Mouse (Mus musculus) limb, embryonic 11.5 days (tissue): ENCODE measurements at regions not wholly inside any gene's neighbourhood (a gene's known extent, or its start where the extent isn't known, plus 50 kb on each side); places are given as distances from the start of the nearest gene placed in this dataset.

Experiments
- ATAC-seq: fragments of 200-750 bp; cut with Nextera tagmentation; 2 replicates; pipeline ENCODE4 v1.8.0; 2017; ENCODE audit warnings: low read depth; ENCODE audit not compliant: insufficient number of reproducible peaks, low FRiP score, low TSS enrichment
- DNase-seq: peaks from one replicate; pipeline ENCODE4 v3.0.0-alpha.2; 2015; ENCODE audit warnings: low spot score
- H3K27ac ChIP-seq: fragments of 300-500 bp; sonication (generic); replicated peaks from 2 replicates; pipeline ENCODE4 v1.5.1; 2014; ENCODE audit warnings: low read depth, mild to moderate bottlenecking, low read length
- H3K27me3 ChIP-seq: fragments of 300-500 bp; sonication (generic); 2 replicates; pipeline ENCODE4 v1.6.1; 2014; ENCODE audit warnings: mild to moderate bottlenecking, low read length, mixed read lengths; ENCODE audit not compliant: control insufficient read depth, insufficient read depth
- H3K36me3 ChIP-seq: fragments of 300-500 bp; sonication (generic); 2 replicates; pipeline ENCODE4 v1.6.1; 2014; ENCODE audit warnings: mild to moderate bottlenecking, low read length, moderate library complexity, mixed read lengths; ENCODE audit not compliant: control insufficient read depth, insufficient read depth
- H3K4me1 ChIP-seq: fragments of 300-500 bp; sonication (generic); 2 replicates; pipeline ENCODE4 v1.6.1; 2014; ENCODE audit warnings: low read length, mixed read lengths; ENCODE audit not compliant: control insufficient read depth, insufficient read depth
- H3K4me2 ChIP-seq: fragments of 300-500 bp; sonication (generic); 2 replicates; pipeline ENCODE4 v1.6.1; 2014; ENCODE audit warnings: low read depth, mild to moderate bottlenecking, moderate library complexity; ENCODE audit not compliant: severe bottlenecking
- H3K4me3 ChIP-seq: fragments of 300-500 bp; sonication (generic); 2 replicates; pipeline ENCODE4 v1.5.1; 2014; ENCODE audit warnings: low read depth, low read length
- H3K9ac ChIP-seq: fragments of 300-500 bp; sonication (generic); 2 replicates; pipeline ENCODE4 v1.6.1; 2014; ENCODE audit warnings: mild to moderate bottlenecking, low read length
- H3K9me3 ChIP-seq: fragments of 300-500 bp; sonication (generic); 2 replicates; pipeline ENCODE4 v1.6.1; 2016; ENCODE audit warnings: low read length; ENCODE audit not compliant: control insufficient read depth
- WGBS: fragments of 180-500 bp; shearing (Covaris S2); extraction: QIAGEN DNeasy Blood & Tissue Kit; methylation state at CpG from one replicate; pipeline ENCODE4 v1.1.7; 2014; 5-methylcytosine and 5-hydroxymethylcytosine counted together

DNA sequence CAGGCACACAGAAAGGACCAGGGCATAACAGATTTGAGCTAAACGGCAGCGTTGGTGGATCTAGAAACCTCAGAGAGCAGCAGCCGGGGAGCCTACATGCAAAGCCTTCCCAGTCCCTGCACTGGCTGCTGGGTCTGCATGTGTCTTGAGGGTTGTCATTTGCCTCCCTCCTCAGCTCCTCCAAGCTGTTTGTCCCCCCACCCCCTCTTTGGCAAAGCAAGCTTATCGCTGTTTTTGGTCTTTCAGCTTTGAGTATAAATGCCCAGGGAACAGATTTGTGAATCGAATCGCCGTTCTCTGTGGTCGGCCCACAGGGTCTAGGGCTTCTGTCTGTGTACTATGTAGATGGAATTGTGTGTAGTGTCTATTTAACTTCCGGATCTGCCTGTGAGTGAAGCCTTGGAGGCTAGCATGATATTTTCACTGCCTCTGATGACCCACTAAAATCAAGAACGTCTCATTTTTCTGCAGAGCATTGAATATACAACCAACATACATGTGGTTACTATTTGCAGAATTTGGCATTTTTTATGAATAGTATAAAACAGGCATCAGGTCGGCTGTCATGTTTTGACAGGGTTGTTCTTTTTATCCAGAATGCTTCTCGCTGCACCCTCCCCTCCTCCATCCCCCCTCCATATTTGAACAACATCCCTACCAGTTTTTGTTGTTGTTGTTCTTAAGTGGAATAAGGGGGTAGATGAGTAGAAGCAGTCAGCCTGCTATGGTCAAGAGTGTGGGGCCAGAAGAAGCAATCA is 121.3 kb upstream of the Gm10295 start:
- Histone ChIP-seq H3K9me3 (no peaks in the 10 kb centered on the region), H3K36me3 (no peaks in the 10 kb centered on the region), H3K27me3 (no peaks in the 10 kb centered on the region), H3K4me1 (peaks cover 15% of the 10 kb centered on the region), H3K4me3 (no peak overlapping the region), H3K9ac (no peak overlapping the region), H3K27ac (no peak overlapping the region), H3K4me2 (peak overlapping the region; percentile 29; the same call in 1 of the 2 replicates)
- WGBS, result 41% methylated on average over 12 of the region's 12 CpGs
- ATAC-seq (no peak), DNase-seq (no peak)

DNA sequence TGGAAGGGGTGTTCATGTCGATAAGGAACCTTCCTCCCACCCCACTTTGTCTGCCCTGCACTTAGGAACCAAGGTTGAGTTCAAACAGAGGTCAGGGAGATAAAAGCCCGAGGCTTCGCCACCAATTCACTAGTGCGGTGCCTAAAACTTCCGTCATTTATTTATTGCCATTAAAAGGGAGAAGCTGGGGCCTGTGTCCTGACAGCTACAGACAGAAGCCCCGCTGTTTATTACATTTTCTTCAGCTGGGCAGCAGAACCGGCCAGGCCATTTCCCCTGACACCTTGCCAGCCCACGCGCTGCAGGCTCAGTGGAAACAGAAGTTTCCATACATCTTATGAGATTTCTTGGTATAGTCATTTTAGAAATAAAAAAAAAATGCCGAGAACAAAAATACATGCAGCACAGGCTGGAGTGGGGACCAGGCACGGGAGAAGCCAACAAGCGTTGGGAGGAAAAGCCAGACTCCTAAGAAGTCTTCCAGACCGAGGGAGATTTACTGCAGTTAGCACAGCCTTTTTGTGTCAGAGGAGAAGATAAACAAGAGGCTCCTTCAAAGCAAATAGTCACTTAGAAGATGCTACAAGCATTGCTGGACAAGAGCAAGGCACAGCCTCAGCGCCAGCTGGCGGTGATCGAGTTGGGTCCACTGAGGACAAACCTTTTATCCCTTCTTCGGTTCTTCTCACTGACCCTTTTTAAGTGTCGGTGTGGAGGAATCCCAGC is 120.5 kb upstream of the Gm10295 start:
- H3K9ac ChIP-seq, result no peak overlapping the region
- ATAC-seq (no peak), DNase-seq (peak; percentile 53)
- H3K4me3 ChIP-seq, result no peak overlapping the region
- no peak overlapping the region for H3K27ac ChIP-seq
- H3K4me2 ChIP-seq, result peak overlapping the region; percentile 29
- H3K9me3 ChIP-seq, result no peaks in the 10 kb centered on the region
- peaks cover 15% of the 10 kb centered on the region for H3K4me1 ChIP-seq
- no peaks in the 10 kb centered on the region for H3K27me3 ChIP-seq
- 3% methylated on average over 18 of the region's 18 CpGs for WGBS
- no peaks in the 10 kb centered on the region for H3K36me3 ChIP-seq

DNA sequence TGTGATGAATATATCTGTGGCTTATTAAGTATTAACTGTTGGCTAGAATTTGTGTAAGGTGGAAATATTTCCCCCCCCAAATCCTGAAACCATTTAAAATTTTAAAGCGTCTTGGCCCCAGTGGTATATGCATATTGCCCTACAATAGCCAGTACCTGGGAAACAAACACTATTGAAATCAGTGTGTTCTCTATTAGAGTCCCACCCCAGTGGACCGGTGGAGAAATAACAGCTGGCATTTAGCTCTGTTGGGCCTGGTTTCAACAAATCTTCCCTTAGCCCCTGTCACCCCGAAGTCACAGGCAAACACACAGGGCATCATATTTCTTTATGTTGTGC is 120.0 kb upstream of the Gm10295 start:
- Histone ChIP-seq H3K9ac (no peak overlapping the region), H3K27me3 (no peaks in the 10 kb centered on the region), H3K4me2 (peak overlapping the region; percentile 29), H3K36me3 (no peaks in the 10 kb centered on the region), H3K9me3 (no peaks in the 10 kb centered on the region), H3K4me3 (no peak overlapping the region), H3K4me1 (peaks cover 15% of the 10 kb centered on the region), H3K27ac (no peak overlapping the region)
- ATAC-seq (0 out of 2 replicates have a peak, but pooled peaks have one; percentile 13), DNase-seq (no peak)
- 5% methylated on average over 3 of the region's 3 CpGs for WGBS

- H3K4me3 ChIP-seq, result no peak overlapping the region
- H3K27ac ChIP-seq, result no peak overlapping the region
- H3K9ac ChIP-seq, result no peak overlapping the region
- no peaks in the 10 kb centered on the region for H3K9me3 ChIP-seq
- no peaks in the 10 kb centered on the region for H3K27me3 ChIP-seq
- H3K36me3 ChIP-seq, result no peaks in the 10 kb centered on the region
- H3K4me2 ChIP-seq, result no peak overlapping the region
- ATAC-seq, result no peak
- no peak for DNase-seq
- WGBS, result 4% methylated on average over 2 of the region's 2 CpGs
- peaks cover 15% of the 10 kb centered on the region for H3K4me1 ChIP-seq
Observed at GRCm38 (mm10) chr7:71470418-71470817, 119.1 kb upstream of the Gm10295 start.

DNA sequence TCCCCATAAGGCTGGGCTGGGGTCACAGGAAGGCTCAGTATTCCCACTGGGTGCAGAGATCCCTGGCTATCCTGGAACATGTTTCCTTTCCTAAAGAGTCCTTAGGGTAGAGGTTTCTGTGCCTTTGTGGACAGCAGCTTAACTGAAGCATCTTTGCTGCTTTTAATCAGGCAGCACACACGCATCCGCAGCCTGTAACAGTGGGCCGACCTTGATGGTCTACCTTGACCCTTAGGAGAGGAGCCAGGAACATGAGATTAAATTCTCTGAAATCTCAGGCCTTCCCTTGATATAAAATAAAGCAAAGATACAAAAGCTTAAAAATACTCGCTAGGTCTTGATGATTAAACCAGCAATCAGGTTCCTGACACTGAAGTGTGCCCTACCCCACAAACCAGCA is 118.7 kb upstream of the Gm10295 start:
- 83% methylated on average over 4 of the region's 4 CpGs for WGBS
- DNase-seq (no peak), ATAC-seq (no peak)
- H3K9me3 ChIP-seq, result no peaks in the 10 kb centered on the region
- no peak overlapping the region for H3K4me3 ChIP-seq
- peaks cover 15% of the 10 kb centered on the region for H3K4me1 ChIP-seq
- no peak overlapping the region for H3K27ac ChIP-seq
- no peak overlapping the region for H3K4me2 ChIP-seq
- H3K9ac ChIP-seq, result no peak overlapping the region
- H3K27me3 ChIP-seq, result no peaks in the 10 kb centered on the region
- no peaks in the 10 kb centered on the region for H3K36me3 ChIP-seq

GRCm38 (mm10) chr7:71467436-71468127 is 116.3 kb upstream of the Gm10295 start:
- H3K4me2 ChIP-seq, result no peak overlapping the region
- H3K27me3 ChIP-seq, result no peaks in the 10 kb centered on the region
- WGBS, result 72% methylated on average over 9 of the region's 9 CpGs

DNA sequence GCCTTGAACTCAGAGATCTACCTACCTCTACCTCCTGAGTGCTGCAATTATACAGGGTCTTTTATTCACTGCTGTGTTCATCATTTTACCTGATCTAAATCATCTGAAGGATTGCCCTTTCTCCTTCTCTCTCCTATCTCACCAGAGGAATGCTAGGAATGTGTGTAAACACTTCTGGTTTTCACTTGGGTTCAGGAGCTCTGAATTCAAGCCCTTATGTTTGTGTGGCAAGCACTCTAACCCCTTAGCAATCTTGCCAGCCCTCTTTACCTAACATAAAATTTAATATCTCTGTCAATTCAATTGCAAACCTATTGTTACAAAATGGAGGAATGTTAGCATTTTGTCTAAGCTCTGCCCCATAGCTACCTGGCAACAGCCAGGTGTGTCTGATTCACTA is 112.8 kb upstream of the Gm10295 start:
- no peak overlapping the region for H3K4me2 ChIP-seq
- no peaks in the 10 kb centered on the region for H3K36me3 ChIP-seq
- no peaks in the 10 kb centered on the region for H3K27me3 ChIP-seq
- no peak overlapping the region for H3K9ac ChIP-seq
- no peak for ATAC-seq
- no peak overlapping the region for H3K4me3 ChIP-seq
- no peak overlapping the region for H3K27ac ChIP-seq
- no peaks in the 10 kb centered on the region for H3K4me1 ChIP-seq
- no peak for DNase-seq
- H3K9me3 ChIP-seq, result no peaks in the 10 kb centered on the region

More at GRCm38 (mm10) chr7:71467436-71468127, 116.3 kb upstream of the Gm10295 start:
- Histone ChIP-seq H3K4me3 (no peak overlapping the region), H3K27ac (no peak overlapping the region), H3K9me3 (no peaks in the 10 kb centered on the region), H3K4me1 (peaks cover 15% of the 10 kb centered on the region), H3K36me3 (no peaks in the 10 kb centered on the region), H3K9ac (no peak overlapping the region)
- ATAC-seq (no peak), DNase-seq (no peak)

DNA sequence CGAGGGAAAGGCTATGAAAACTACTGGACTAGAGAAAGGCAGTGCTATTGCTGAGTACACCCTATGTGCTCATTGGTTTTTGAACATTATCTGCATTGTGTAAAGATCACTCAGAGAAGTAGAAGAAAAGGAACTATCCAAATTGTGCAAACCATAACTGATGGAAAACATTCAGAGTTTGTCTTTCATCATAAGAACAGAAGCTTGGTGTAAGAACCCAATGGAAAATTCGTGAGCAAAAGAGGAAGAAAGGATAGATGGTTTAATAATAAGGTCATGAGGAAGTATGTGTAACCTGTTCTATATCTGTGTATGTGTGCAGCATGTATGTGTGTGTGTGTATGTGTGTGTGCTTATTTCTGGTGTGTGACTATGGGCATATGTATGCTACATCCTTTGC is 112.3 kb upstream of the Gm10295 start:
- Histone ChIP-seq H3K27ac (no peak overlapping the region), H3K27me3 (no peaks in the 10 kb centered on the region), H3K4me3 (no peak overlapping the region), H3K4me2 (no peak overlapping the region), H3K36me3 (no peaks in the 10 kb centered on the region), H3K9me3 (no peaks in the 10 kb centered on the region), H3K4me1 (no peaks in the 10 kb centered on the region), H3K9ac (no peak overlapping the region)
- 81% methylated on average over 2 of the region's 2 CpGs for WGBS
- no peak for DNase-seq
- no peak for ATAC-seq
